Mouse (Mus musculus) Patski (cell line): ENCODE data around the gene Aldob. TPM values are rescaled to one million over a fixed set of nuclear protein-coding genes. Genes with fewer than 3 reads are reported as not detected.

Experiments
- ATAC-seq: fragments of 100-300 bp; one replicate; pipeline ENCODE4 v1.8.0; 2021
- CTCF ChIA-PET: fragments of 350-600 bp; sonication (Branson Sonifier 250); formaldehyde crosslinking; loops from one replicate; lab custom pipeline; 2022; ENCODE audit warnings: inconsistent platforms; lab: Charles Lee
- POLR2A ChIA-PET: fragments of 350-600 bp; sonication (Branson Sonifier 250); formaldehyde crosslinking; loops from one replicate; lab custom pipeline; 2022; ENCODE audit warnings: antibody characterized with exemption, inconsistent platforms; lab: Charles Lee
- DNase-seq: peaks from one replicate; pipeline ENCODE4 v3.0.0-alpha.2; 2011; ENCODE audit warnings: low read depth, low spot score
- H3K27me3 ChIP-seq: fragments of 371-371 bp; one replicate; pipeline ENCODE4 v1.5.1; 2021
- CTCF ChIP-seq: fragments of 100-300 bp; IDR thresholded peaks from one replicate; pipeline ENCODE4 v1.5.1; 2021
- in situ Hi-C: fragments of 300-500 bp; cut with MboI; formaldehyde crosslinking; loops from 3 replicates; pipeline ENCODE4 v1.11.1; 2018; ENCODE audit warnings: low pct_unique_long_range_greater_than_20kb, mixed read lengths
- polyA plus RNA-seq: library from polyadenylated mRNA; unstranded; gene quantifications from one replicate; pipeline ENCODE4 v1.2.3, GENCODE M21; 2021

Gene Aldob
- polyA plus RNA-seq, 1 experiment from 2014 or later: not detected

GRCm38 (mm10) chr4:49559915-49560772 lies 10.8 kb upstream of the Aldob start:
- DNase-seq: no peak
- TF ChIP-seq CTCF: no peak
- ChIA-PET POLR2A (no interaction called here), CTCF (interaction anchor here (1.1 kb wide), 1 partner anchor 67 kb away, joined by 4 read pairs; no protein-coding TSS in a partner anchor)
- no peaks in the 10 kb centered on the region for H3K27me3 ChIP-seq
- in situ Hi-C loops: no loop called here
- no peak for ATAC-seq

DNA sequence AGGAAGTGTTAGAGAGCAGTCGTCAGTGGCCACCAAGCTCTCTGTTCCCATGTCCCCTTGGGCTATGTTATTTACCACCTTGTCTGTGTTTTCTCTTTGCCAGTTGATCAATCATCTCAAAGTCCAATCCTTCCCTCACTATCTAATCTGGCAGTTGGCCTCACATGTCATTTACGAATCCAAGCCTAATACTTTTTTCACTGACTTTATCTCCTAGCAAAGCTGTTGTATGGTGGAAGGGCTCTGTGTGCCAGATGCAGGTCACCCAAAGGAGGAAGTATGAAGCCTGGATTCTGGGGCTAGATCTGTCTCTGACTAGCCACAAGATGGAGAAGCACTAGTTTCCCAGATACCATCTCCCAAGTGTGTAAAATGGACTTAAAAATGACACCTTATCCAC lies 8.8 kb upstream of the Aldob start:
- CTCF ChIA-PET: interaction anchor here (0.9 kb wide), 1 partner anchor 10 kb away, joined by 3 read pairs; no protein-coding TSS in a partner anchor

GRCm38 (mm10) chr4:49557375-49557774 lies 8.0 kb upstream of the Aldob start:
- CTCF ChIA-PET: interaction anchor here (0.9 kb wide), 1 partner anchor 10 kb away, joined by 3 read pairs; no protein-coding TSS in a partner anchor
- DNase-seq: no peak
- POLR2A ChIA-PET: no interaction called here
- ATAC-seq: no peak
- TF ChIP-seq CTCF: no peak
- no peaks in the 10 kb centered on the region for H3K27me3 ChIP-seq
- in situ Hi-C loops: no loop called here

More for the DNA sequence above, 8.8 kb upstream of the Aldob start:
- TF ChIP-seq CTCF: no peak
- POLR2A ChIA-PET: no interaction called here
- no peaks in the 10 kb centered on the region for H3K27me3 ChIP-seq
- no peak for ATAC-seq
- in situ Hi-C loops: no loop called here
- DNase-seq: no peak

DNA sequence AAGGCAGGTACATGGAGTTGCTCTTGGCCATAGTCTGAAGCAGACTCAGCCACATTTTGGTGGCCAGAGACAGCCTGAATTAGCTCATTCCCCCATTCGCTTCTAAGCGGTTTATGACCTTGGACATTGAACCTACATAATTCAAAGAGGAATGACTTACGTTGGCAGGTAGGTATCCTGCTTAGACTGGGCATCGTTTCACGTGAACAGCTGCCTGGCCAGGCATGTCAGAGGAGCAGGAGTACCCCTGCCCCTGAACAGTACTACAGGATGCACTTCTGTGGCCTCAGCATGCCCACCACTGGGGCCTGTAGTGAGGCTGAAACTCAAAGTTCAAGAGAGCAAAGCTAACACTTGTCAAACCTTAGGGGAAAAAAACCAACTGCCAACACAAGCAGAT lies 4.0 kb upstream of the Aldob start:
- H3K27me3 ChIP-seq: peaks cover 3% of the 10 kb centered on the region
- CTCF ChIA-PET: interaction anchor here (1.0 to 2.2 kb wide), 2 partner anchors 14 to 46 kb away, joined by 3 to 6 read pairs; no protein-coding TSS in a partner anchor
- ATAC-seq (no peak), DNase-seq (no peak)
- POLR2A ChIA-PET: no interaction called here
- in situ Hi-C loops: no loop called here
- no peak for TF ChIP-seq CTCF

DNA sequence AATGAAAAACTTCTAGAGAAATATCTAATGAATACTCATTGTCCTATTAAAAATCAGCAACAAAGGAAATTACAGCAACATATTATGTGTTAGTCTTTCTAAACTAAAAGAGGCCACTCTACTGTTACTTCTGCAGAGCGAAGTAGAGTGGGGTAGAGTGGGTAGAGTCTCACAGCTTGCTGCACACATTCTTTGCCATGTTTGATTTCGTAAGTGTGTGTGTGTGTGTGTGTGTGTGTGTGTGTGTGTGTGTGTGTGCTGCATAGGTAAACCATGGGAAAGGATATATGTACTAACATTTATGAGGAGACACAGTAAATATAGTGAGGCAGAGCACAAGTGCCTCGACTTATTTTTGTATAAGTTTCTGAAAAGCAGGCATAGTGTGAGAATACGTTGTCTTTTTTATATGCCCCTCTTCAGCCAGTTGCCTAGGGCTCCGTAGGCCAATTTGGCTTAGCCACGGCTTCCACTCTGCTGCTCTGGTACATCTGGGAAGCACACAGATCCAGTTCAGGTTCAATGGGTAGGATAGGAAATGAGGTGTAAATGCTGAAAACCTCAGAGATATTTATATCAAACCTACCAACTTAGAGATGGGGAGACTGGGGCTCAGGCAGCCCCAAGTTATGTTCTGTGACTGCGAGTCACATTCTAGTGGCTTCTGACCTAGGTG lies 1.7 kb downstream of the Aldob start:
- no peak for ATAC-seq
- no peak for DNase-seq
- H3K27me3 ChIP-seq: peaks cover 3% of the 10 kb centered on the region

GRCm38 (mm10) chr4:49546873-49547543 lies 2.3 kb downstream of the Aldob start:
- TF ChIP-seq CTCF: no peak
- peaks cover 3% of the 10 kb centered on the region for H3K27me3 ChIP-seq
- ChIA-PET CTCF (no interaction called here), POLR2A (no interaction called here)
- in situ Hi-C loops: no loop called here
- DNase-seq (no peak), ATAC-seq (no peak)

More for the DNA sequence above, 1.7 kb downstream of the Aldob start:
- in situ Hi-C loops: no loop called here
- no peak for TF ChIP-seq CTCF
- ChIA-PET CTCF (no interaction called here), POLR2A (no interaction called here)

- ChIA-PET POLR2A (no interaction called here), CTCF (no interaction called here)
- H3K27me3 ChIP-seq: no peaks in the 10 kb centered on the region
- in situ Hi-C loops: no loop called here
- TF ChIP-seq CTCF: no peak
- ATAC-seq (no peak), DNase-seq (no peak)
Measured at GRCm38 (mm10) chr4:49546026-49546425, 3.3 kb downstream of the Aldob start.

DNA sequence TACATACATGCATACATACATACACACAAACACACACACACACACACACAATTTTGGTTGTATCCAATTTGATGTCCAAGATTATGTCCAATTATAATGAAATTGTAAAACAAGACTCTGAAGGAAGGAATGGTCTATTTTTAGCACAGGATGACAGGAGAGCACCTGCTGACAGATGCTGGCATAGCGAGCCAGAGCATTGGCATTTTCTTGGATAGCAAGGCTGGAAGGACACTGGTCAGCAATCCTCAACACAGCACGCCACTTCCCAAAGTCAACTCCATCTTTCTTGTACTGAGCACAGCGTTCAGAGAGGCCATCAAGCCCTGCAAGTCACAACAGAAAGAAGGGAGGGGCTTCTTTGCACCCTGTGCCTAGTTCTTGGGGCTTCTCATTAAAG lies 8.4 kb downstream of the Aldob start:
- DNase-seq: no peak
- POLR2A ChIA-PET: no interaction called here
- in situ Hi-C loops: no loop called here

DNA sequence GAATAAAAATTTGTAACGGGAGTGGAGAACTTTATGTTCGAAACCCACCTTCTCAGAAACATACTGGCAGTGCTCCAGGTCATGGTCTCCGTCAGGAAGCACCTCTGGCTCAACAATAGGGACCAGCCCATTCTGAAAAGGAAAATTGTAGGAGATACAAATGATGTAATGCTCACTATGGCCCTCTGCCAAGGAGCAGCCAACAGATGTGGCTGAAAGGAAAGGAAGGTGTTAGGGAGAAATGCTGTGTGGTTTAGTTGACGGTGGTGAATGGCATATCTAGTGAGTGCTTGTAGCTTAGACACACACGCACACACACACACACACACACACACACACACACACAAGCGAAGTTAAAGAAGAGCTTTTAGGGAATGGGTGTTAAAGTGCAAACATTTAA lies 9.7 kb downstream of the Aldob start:
- TF ChIP-seq CTCF: no peak
- CTCF ChIA-PET: interaction anchor here (0.9 kb wide), 1 partner anchor 12 kb away, joined by 3 read pairs; no protein-coding TSS in a partner anchor
- no peaks in the 10 kb centered on the region for H3K27me3 ChIP-seq
- POLR2A ChIA-PET: no interaction called here
- in situ Hi-C loops: no loop called here
- ATAC-seq (no peak), DNase-seq (no peak)

More for the DNA sequence above, 8.4 kb downstream of the Aldob start:
- H3K27me3 ChIP-seq: no peaks in the 10 kb centered on the region
- TF ChIP-seq CTCF: no peak
- CTCF ChIA-PET: no interaction called here
- no peak for ATAC-seq

- POLR2A ChIA-PET: no interaction called here
- in situ Hi-C loops: no loop called here
- no peaks in the 10 kb centered on the region for H3K27me3 ChIP-seq
- TF ChIP-seq CTCF: no peak
- ATAC-seq (no peak), DNase-seq (no peak)
- CTCF ChIA-PET: interaction anchor here (1.2 kb wide), 1 partner anchor 11 kb away, joined by 5 read pairs; no protein-coding TSS in a partner anchor
Measured at GRCm38 (mm10) chr4:49536671-49537070, 12.7 kb downstream of the Aldob start.
